Mouse (Mus musculus) kidney, adult 2 months (tissue): ENCODE measurements around the gene Olfr71.

Source experiments
- CTCF ChIP-seq: fragments of 200-500 bp; conservative IDR thresholded peaks from 2 replicates; pipeline ENCODE4 v1.5.1; 2011; ENCODE audit warnings: low read depth, mild to moderate bottlenecking, control low read depth, low read length, moderate library complexity, mixed read lengths; ENCODE audit not compliant: insufficient read depth, insufficient read length
- POLR2A ChIP-seq: fragments of 200-500 bp; IDR thresholded peaks from one replicate; pipeline ENCODE4 v1.6.1; 2011; ENCODE audit warnings: low read depth, low read length, control low read depth

- TF ChIP-seq CTCF (0 out of 2 replicates have a peak, but pooled peaks have one; percentile 11), POLR2A (no peak)
These were observed 14.7 kb upstream of the Olfr71 start for GRCm38 (mm10) chr4:43724764-43725163.
